Mouse (Mus musculus) c-Kit-negative CD71-positive TER-119-positive erythroid progenitor cells, embryonic 14.5 days (primary cell): Measurements from ENCODE around the gene Gm12886.

ENCODE experiments used
- DNase-seq: peaks from one replicate; pipeline ENCODE4 v3.0.0-alpha.2; 2013; ENCODE audit warnings: low read depth, low spot score

Gm12886 gene

GRCm38 (mm10) chr4:121422999-121423398 lies at the start of gene Gm12886:
Gene Gm12886 (minus strand): TSS chr4:121423099.
- DNase-seq, result no peak
